Mouse (Mus musculus) intestine, postnatal 0 days (tissue): ENCODE measurements at regions not wholly inside any gene's neighbourhood (a gene's known extent, or its start where the extent isn't known, plus 50 kb on each side); places are given as distances from the start of the nearest gene placed in this dataset.

Experiments used
- ATAC-seq: fragments of 200-750 bp; cut with Nextera tagmentation; 2 replicates; pipeline ENCODE4 v1.8.0; 2017; ENCODE audit warnings: mild to moderate bottlenecking, moderate TSS enrichment, moderate library complexity
- H3K27ac ChIP-seq: fragments of 300-500 bp; sonication (generic); 2 replicates; pipeline ENCODE4 v1.5.1; 2014; ENCODE audit warnings: mild to moderate bottlenecking, low read depth, low read length, moderate library complexity
- H3K27me3 ChIP-seq: fragments of 300-500 bp; sonication (generic); replicated peaks from 2 replicates; pipeline ENCODE4 v1.6.1; 2014; ENCODE audit warnings: low read length, mixed read lengths; ENCODE audit not compliant: control insufficient read depth, insufficient read depth
- H3K36me3 ChIP-seq: fragments of 300-500 bp; sonication (generic); 2 replicates; pipeline ENCODE4 v1.6.1; 2014; ENCODE audit warnings: mild to moderate bottlenecking, moderate library complexity; ENCODE audit not compliant: control insufficient read depth, insufficient read depth
- H3K4me1 ChIP-seq: fragments of 300-500 bp; sonication (generic); replicated peaks from 2 replicates; pipeline ENCODE4 v1.6.1; 2014; ENCODE audit warnings: antibody characterized with exemption, low read length, mixed read lengths; ENCODE audit not compliant: control insufficient read depth, insufficient read depth
- H3K4me2 ChIP-seq: fragments of 300-500 bp; sonication (generic); replicated peaks from 2 replicates; pipeline ENCODE4 v1.6.1; 2014; ENCODE audit warnings: low read depth, mild to moderate bottlenecking, moderate library complexity
- H3K4me3 ChIP-seq: fragments of 300-500 bp; sonication (generic); 2 replicates; pipeline ENCODE4 v1.5.1; 2014; ENCODE audit warnings: low read depth, low read length
- H3K9ac ChIP-seq: fragments of 300-500 bp; sonication (generic); 2 replicates; pipeline ENCODE4 v1.6.1; 2014; ENCODE audit warnings: mild to moderate bottlenecking, low read depth, low read length
- H3K9me3 ChIP-seq: fragments of 300-500 bp; sonication (generic); 2 replicates; pipeline ENCODE4 v1.6.1; 2016; ENCODE audit warnings: mixed run types; ENCODE audit not compliant: control insufficient read depth
- CTCF ChIP-seq: sonication (generic); IDR thresholded peaks from 2 replicates; pipeline ENCODE4 v1.5.1; 2016; ENCODE audit warnings: low read depth, mild to moderate bottlenecking, control low read depth, antibody characterized with exemption, moderate library complexity
- WGBS: fragments of 180-500 bp; shearing (Covaris S2); extraction: QIAGEN DNeasy Blood & Tissue Kit; methylation state at CpG from one replicate; pipeline ENCODE4 v1.1.7; 2014; 5-methylcytosine and 5-hydroxymethylcytosine counted together

GRCm38 (mm10) chr9:94377346-94378039 lies 160.4 kb downstream of the 1190002N15Rik start:
- Histone ChIP-seq H3K4me3 (no peak overlapping the region), H3K9me3 (no peaks in the 10 kb centered on the region), H3K4me2 (no peak overlapping the region), H3K9ac (no peak overlapping the region), H3K4me1 (no peaks in the 10 kb centered on the region), H3K27me3 (no peaks in the 10 kb centered on the region), H3K27ac (no peak overlapping the region), H3K36me3 (no peaks in the 10 kb centered on the region)
- no peak for ATAC-seq
- WGBS: 69% methylated on average over 7 of the region's 7 CpGs
- TF ChIP-seq CTCF: no peak

GRCm38 (mm10) chr9:94370976-94371375 lies 166.9 kb downstream of the 1190002N15Rik start:
- Histone ChIP-seq H3K9ac (no peak overlapping the region), H3K9me3 (no peaks in the 10 kb centered on the region), H3K4me1 (no peaks in the 10 kb centered on the region), H3K36me3 (no peaks in the 10 kb centered on the region), H3K4me3 (no peak overlapping the region), H3K4me2 (no peak overlapping the region), H3K27ac (no peak overlapping the region), H3K27me3 (no peaks in the 10 kb centered on the region)
- ATAC-seq: no peak
- no peak for TF ChIP-seq CTCF
- WGBS: 78% methylated on average over 2 of the region's 2 CpGs

GRCm38 (mm10) chr9:94368231-94368936 lies 169.5 kb downstream of the 1190002N15Rik start:
- H3K36me3 ChIP-seq: no peaks in the 10 kb centered on the region
- no peak overlapping the region for H3K27ac ChIP-seq
- ATAC-seq: no peak
- 74% methylated on average over 7 of the region's 7 CpGs for WGBS
- H3K4me3 ChIP-seq: no peak overlapping the region
- no peaks in the 10 kb centered on the region for H3K4me1 ChIP-seq
- no peaks in the 10 kb centered on the region for H3K9me3 ChIP-seq
- H3K4me2 ChIP-seq: no peak overlapping the region
- no peak overlapping the region for H3K9ac ChIP-seq
- no peak for TF ChIP-seq CTCF
- H3K27me3 ChIP-seq: no peaks in the 10 kb centered on the region

DNA sequence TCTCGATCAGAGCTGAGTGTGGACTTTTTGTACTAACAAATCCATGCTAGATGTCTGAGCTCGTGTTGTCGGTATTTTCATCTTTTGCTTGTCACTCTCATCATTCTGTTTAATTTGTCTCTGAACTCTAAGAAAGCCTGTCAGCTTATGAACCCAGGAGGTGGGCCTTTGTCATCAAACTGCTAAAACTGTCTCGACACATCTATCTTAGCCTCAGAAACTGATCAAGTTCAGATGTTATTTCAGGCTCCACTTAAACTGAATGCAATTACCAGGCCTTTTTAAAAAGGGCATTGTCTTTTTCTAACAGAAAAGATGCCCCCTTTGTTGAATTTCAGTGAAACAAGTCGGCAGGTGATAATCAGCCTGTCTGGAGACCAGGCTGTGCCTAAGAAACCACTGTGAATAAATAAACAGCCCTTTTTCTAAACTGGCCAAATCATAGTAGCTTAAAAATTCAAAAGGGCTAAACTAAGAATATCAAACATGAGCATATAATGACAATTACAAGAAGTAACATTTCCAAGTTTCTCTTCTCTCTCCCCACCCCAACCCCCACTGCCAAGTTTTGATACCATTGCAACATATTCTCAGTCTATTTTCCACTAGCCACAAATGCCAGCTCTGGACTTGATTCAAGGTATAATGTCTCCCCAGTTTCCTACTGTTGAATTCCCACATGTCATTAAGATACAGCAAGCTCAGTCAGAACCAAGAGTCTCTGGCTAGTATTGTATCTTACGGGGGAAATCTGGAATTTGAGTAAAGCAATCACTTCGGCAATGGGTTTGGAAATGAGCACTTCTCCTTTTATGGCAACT lies 175.8 kb downstream of the 1190002N15Rik start:
- WGBS: 73% methylated on average over 7 of the region's 7 CpGs

GRCm38 (mm10) chr9:94361011-94361410 lies 176.9 kb downstream of the 1190002N15Rik start:
- Histone ChIP-seq H3K27ac (no peak overlapping the region), H3K4me2 (no peak overlapping the region), H3K36me3 (no peaks in the 10 kb centered on the region), H3K4me3 (no peak overlapping the region), H3K27me3 (no peaks in the 10 kb centered on the region), H3K9ac (no peak overlapping the region), H3K9me3 (no peaks in the 10 kb centered on the region), H3K4me1 (no peaks in the 10 kb centered on the region)
- 83% methylated on average over 2 of the region's 2 CpGs for WGBS
- TF ChIP-seq CTCF: no peak
- no peak for ATAC-seq

More for the DNA sequence above, 175.8 kb downstream of the 1190002N15Rik start:
- H3K27me3 ChIP-seq: no peaks in the 10 kb centered on the region
- H3K4me2 ChIP-seq: no peak overlapping the region
- TF ChIP-seq CTCF: no peak
- H3K9ac ChIP-seq: no peak overlapping the region
- ATAC-seq: no peak
- no peaks in the 10 kb centered on the region for H3K4me1 ChIP-seq
- no peaks in the 10 kb centered on the region for H3K9me3 ChIP-seq
- no peak overlapping the region for H3K4me3 ChIP-seq
- no peak overlapping the region for H3K27ac ChIP-seq
- H3K36me3 ChIP-seq: no peaks in the 10 kb centered on the region

- WGBS: 80% methylated on average over 2 of the region's 2 CpGs
Observed at GRCm38 (mm10) chr9:94358150-94358549, 179.7 kb downstream of the 1190002N15Rik start.

More at GRCm38 (mm10) chr9:94358150-94358549, 179.7 kb downstream of the 1190002N15Rik start:
- Histone ChIP-seq H3K4me2 (no peak overlapping the region), H3K27ac (no peak overlapping the region), H3K4me3 (no peak overlapping the region), H3K36me3 (no peaks in the 10 kb centered on the region), H3K27me3 (no peaks in the 10 kb centered on the region), H3K4me1 (no peaks in the 10 kb centered on the region), H3K9me3 (no peaks in the 10 kb centered on the region), H3K9ac (no peak overlapping the region)
- TF ChIP-seq CTCF: no peak
- ATAC-seq: no peak
